Mouse (Mus musculus) liver, embryonic 14.5 days (tissue): ENCODE results near the gene Gm10837.

Experiments used
- CTCF ChIP-seq: IDR thresholded peaks from 2 replicates; pipeline ENCODE4 v1.5.1; 2016; ENCODE audit warnings: antibody characterized with exemption, low read depth, control low read depth
- EP300 ChIP-seq: IDR thresholded peaks from 2 replicates; pipeline ENCODE4 v1.6.1; 2016; ENCODE audit warnings: antibody characterized with exemption, low read depth

- TF ChIP-seq CTCF (no peak), EP300 (no peak)
These were observed 8.0 kb upstream of the Gm10837 start for GRCm38 (mm10) chr14:122482081-122483023.
